Mouse (Mus musculus): ENCODE results near the gene Bmyc.

GRCm38 (mm10) chr2:25661245-25661970 is 45.1 kb upstream of the Bmyc start:
- TF ChIP-seq CTCF (IDR thresholded peaks at IDR 0.05): no peak
- no peak for TF ChIP-seq EP300 (IDR thresholded peaks at IDR 0.05)

Data from lung, postnatal 0 days (tissue).